Mouse (Mus musculus) spleen, adult 2 months (tissue): Measurements from ENCODE around the gene Il34. TPM values are rescaled to one million over a fixed set of nuclear protein-coding genes. Genes with fewer than 3 reads are reported as not detected.

ENCODE experiments used
- DNase-seq, 2 experiments: peaks; one replicate each; pipeline versions ENCODE4 v3.0.0 to v3.0.0-alpha.2; 2012 to 2021; ENCODE audit warnings: low spot score in 2 of 2, low read depth in 1 of 2
- H3K27ac ChIP-seq: fragments of 200-500 bp; 2 replicates; pipeline ENCODE4 v1.5.1; 2012; ENCODE audit warnings: low read length, inconsistent platforms; ENCODE audit not compliant: insufficient read depth
- H3K27me3 ChIP-seq: fragments of 200-500 bp; 2 replicates; pipeline ENCODE4 v1.6.1; 2012; ENCODE audit warnings: mild to moderate bottlenecking, moderate library complexity, low read length, inconsistent platforms; ENCODE audit not compliant: control insufficient read depth, insufficient read depth
- H3K36me3 ChIP-seq: fragments of 200-500 bp; 2 replicates; pipeline ENCODE4 v1.6.1; 2012; ENCODE audit warnings: mild to moderate bottlenecking, low read length, inconsistent platforms; ENCODE audit not compliant: control insufficient read depth, insufficient read depth
- H3K4me1 ChIP-seq: fragments of 200-500 bp; 2 replicates; pipeline ENCODE4 v1.6.1; 2011; ENCODE audit warnings: inconsistent platforms; ENCODE audit not compliant: control insufficient read depth, insufficient read depth, insufficient read length
- H3K4me3 ChIP-seq: fragments of 200-500 bp; 2 replicates; pipeline ENCODE4 v1.5.1; 2011; ENCODE audit warnings: mild to moderate bottlenecking, inconsistent platforms; ENCODE audit not compliant: insufficient read depth, insufficient read length; ENCODE audit errors: extremely low read depth
- CTCF ChIP-seq: fragments of 200-500 bp; IDR thresholded peaks from 2 replicates; pipeline ENCODE4 v1.5.1; 2011; ENCODE audit warnings: mild to moderate bottlenecking, inconsistent platforms; ENCODE audit not compliant: insufficient read depth, insufficient read length, insufficient replicate concordance; ENCODE audit errors: extremely low read depth
- POLR2A ChIP-seq: fragments of 200-500 bp; IDR thresholded peaks from 2 replicates; pipeline ENCODE4 v1.6.1; 2011; ENCODE audit warnings: low read depth, low read length, inconsistent platforms
- WGBS: fragments of 180-500 bp; shearing (Covaris S2); methylation state at CpG from one replicate; pipeline ENCODE4 v1.1.7; 2018; 5-methylcytosine and 5-hydroxymethylcytosine counted together
- polyA plus RNA-seq: library from polyadenylated mRNA; depleted of rRNA; stranded (reverse); fragments of >200 nt; gene quantifications from 2 replicates; pipeline ENCODE4 v1.2.3, GENCODE M21; 2012; rRNA removed

The Il34 gene
- 36.0 and 38.1 TPM in 2 replicates for polyA plus RNA-seq

- 46% methylated on average over 12 of the region's 12 CpGs for WGBS
- H3K4me3 ChIP-seq: 0 out of 2 replicates have a peak within 1 kb of the TSS, but pooled peaks have one; percentile 12
- H3K27ac ChIP-seq: 0 out of 2 replicates have a peak within 1 kb of the TSS, but pooled peaks have one; percentile 1
- DNase-seq: no peak
- TF ChIP-seq CTCF (no peak), POLR2A (no peak)
- H3K4me1 ChIP-seq: no peaks in the 10 kb centered on the region
- no peaks in the 10 kb centered on the region for H3K27me3 ChIP-seq
- H3K36me3 ChIP-seq: peaks cover 11% of the 10 kb centered on the region
Observed at GRCm38 (mm10) chr8:110805669-110806068, at the start of gene Il34. Gene Il34, minus strand, starts transcription at chr8:110805924.

- Histone ChIP-seq H3K27me3 (no peaks in the 10 kb centered on the region), H3K4me1 (peaks cover 5% of the 10 kb centered on the region; the same call in 1 of the 2 replicates), H3K4me3 (no peak overlapping the region), H3K27ac (no peak overlapping the region), H3K36me3 (peaks cover 35% of the 10 kb centered on the region)
- DNase-seq: no peak
- no peak for TF ChIP-seq POLR2A
- TF ChIP-seq CTCF: no peak
- WGBS: 93% methylated on average over 10 of the region's 10 CpGs
Observed at GRCm38 (mm10) chr8:110851186-110851585, 45.5 kb upstream of the Il34 start.

- 43% methylated on average over 14 of the region's 14 CpGs for WGBS
Observed at GRCm38 (mm10) chr8:110847645-110848495, 42.1 kb upstream of the Il34 start.

GRCm38 (mm10) chr8:110847171-110847549 lies 41.4 kb upstream of the Il34 start:
- no peak for DNase-seq
- peaks cover 5% of the 10 kb centered on the region; the same call in 1 of the 2 replicates for H3K4me1 ChIP-seq
- peak overlapping the region; percentile 97 for H3K4me3 ChIP-seq
- H3K27me3 ChIP-seq: no peaks in the 10 kb centered on the region
- H3K36me3 ChIP-seq: peaks cover 31% of the 10 kb centered on the region
- WGBS: under 1% methylated on average over 13 of the region's 13 CpGs
- peak overlapping the region; percentile 77 for H3K27ac ChIP-seq
- TF ChIP-seq CTCF (no peak), POLR2A (no peak)

More at GRCm38 (mm10) chr8:110847645-110848495, 42.1 kb upstream of the Il34 start:
- no peak for TF ChIP-seq POLR2A
- no peak for TF ChIP-seq CTCF
- peaks cover 27% of the 10 kb centered on the region for H3K36me3 ChIP-seq
- peaks cover 5% of the 10 kb centered on the region; the same call in 1 of the 2 replicates for H3K4me1 ChIP-seq
- no peaks in the 10 kb centered on the region for H3K27me3 ChIP-seq
- no peak overlapping the region; the same call in 1 of the 2 replicates for H3K4me3 ChIP-seq
- DNase-seq: no peak
- no peak overlapping the region for H3K27ac ChIP-seq

- Histone ChIP-seq H3K27ac (peak within 1 kb of the TSS; percentile 77), H3K36me3 (peaks cover 32% of the 10 kb centered on the region), H3K27me3 (no peaks in the 10 kb centered on the region), H3K4me1 (peaks cover 5% of the 10 kb centered on the region; the same call in 1 of the 2 replicates), H3K4me3 (peak within 1 kb of the TSS; percentile 97)
- DNase-seq: peak; percentile 79 to 83
- WGBS: under 1% methylated on average over 53 of the region's 53 CpGs
- no peak for TF ChIP-seq CTCF
- peak; percentile 84 for TF ChIP-seq POLR2A
Observed at GRCm38 (mm10) chr8:110846405-110847170, 40.9 kb upstream of the Il34 start, which contains the start of the genes Cog4 and Sf3b3. Gene Cog4, plus strand, starts transcription at chr8:110846600. Gene Sf3b3, minus strand, starts transcription at chr8:110846787.

- Histone ChIP-seq H3K4me3 (peak overlapping the region; percentile 94), H3K36me3 (peaks cover 31% of the 10 kb centered on the region), H3K27me3 (no peaks in the 10 kb centered on the region), H3K4me1 (peaks cover 5% of the 10 kb centered on the region; the same call in 1 of the 2 replicates), H3K27ac (peak overlapping the region; percentile 77)
- under 1% methylated on average over 17 of the region's 17 CpGs for WGBS
- no peak for DNase-seq
- TF ChIP-seq POLR2A (no peak), CTCF (no peak)
Observed at GRCm38 (mm10) chr8:110845821-110846404, 40.2 kb upstream of the Il34 start.
